Mouse (Mus musculus) liver, adult 2 months (tissue): ENCODE measurements around the gene Efcab6.

Experiments used
- CTCF ChIP-seq: fragments of 200-500 bp; IDR thresholded peaks from 2 replicates; pipeline ENCODE4 v1.5.1; 2011; ENCODE audit warnings: low read depth, low read length, control low read depth
- POLR2A ChIP-seq: fragments of 200-500 bp; IDR thresholded peaks from 2 replicates; pipeline ENCODE4 v1.6.1; 2011; ENCODE audit warnings: low read length, control low read depth; ENCODE audit not compliant: insufficient read depth; ENCODE audit errors: extremely low read depth

GRCm38 (mm10) chr15:83996864-83997263, 68.3 kb downstream of the Efcab6 start:
- TF ChIP-seq CTCF (no peak), POLR2A (no peak)
